Mouse (Mus musculus) activated CD4-positive, CD25-positive, alpha-beta regulatory T cell, adult 9 weeks (primary cell): Measurements from ENCODE around the gene Cyp11a1. TPM values are rescaled to one million over a fixed set of nuclear protein-coding genes. Genes with fewer than 3 reads are reported as not detected.

Source experiments
- polyA plus RNA-seq: library from polyadenylated mRNA; unstranded; fragments of 100-300 nt; shearing (Covaris generic); gene quantifications from one replicate; pipeline ENCODE4 v1.2.1, GENCODE M21; 2017

Gene Cyp11a1
- 0.11 TPM for polyA plus RNA-seq

DNA sequence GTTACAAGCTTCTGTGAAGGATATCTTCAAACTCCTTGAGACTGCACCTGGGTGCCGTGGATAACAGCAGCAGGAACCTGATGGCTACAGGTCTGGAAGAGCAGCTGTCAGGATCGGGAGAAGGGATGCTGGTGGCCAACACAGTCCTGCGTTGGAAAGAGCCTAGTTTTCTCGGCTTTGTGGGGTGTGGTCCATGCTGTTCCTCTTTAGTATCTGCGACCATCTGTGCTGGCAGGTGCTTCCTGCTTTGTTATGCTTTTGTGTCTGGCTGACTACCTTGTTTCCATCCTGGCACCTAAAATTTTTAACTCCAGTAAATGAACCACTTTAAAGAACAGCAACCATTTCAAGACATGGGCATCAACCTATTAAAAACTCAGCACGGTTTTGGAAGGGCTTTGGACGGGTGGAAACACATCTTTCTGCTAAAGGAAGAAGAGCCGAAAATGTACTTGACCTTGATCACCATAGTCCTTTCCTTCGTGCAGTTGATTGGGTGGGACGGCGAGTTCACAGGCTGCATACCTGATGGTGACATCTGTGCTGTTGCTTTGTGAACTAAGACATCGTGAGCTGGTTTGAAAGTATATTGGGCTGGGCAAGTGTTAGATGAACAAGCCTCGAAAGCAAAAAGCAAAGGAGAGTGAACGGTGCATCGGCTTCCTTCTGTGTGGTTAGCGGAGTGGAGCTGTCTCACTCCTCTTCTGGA lies at the start of gene Cyp11a1:
Cyp11a1 (plus strand) TSS at position 659 of the 709 bp plus-strand sequence.

DNA sequence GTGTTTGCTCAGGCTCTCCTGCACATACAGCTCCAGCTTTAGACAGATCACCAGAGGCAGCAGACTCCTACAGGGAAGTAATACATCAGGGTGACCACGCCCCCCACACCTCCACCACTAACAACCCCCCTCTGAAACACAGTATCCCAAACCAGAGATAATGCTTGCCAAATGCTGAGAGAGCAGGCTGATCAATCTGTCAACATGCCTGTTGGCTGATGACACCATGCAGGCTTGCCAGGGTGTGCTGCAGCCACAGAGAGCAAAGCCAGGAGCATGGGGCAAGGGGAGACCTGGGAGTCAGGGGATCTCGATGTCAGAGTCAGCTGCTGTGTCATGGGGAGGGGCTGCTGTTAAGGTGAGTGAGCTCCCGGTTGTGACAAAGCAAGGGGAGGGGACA lies 57.3 kb downstream of the Cyp11a1 start, which contains the start of gene Stra6:
Stra6 (plus strand) TSS at position 258 of the 400 bp plus-strand sequence.

Other genes starting within 250 kb of the Cyp11a1 start
- 150 TPM for gene Clk3, start 240.6 kb upstream of the Cyp11a1 start, polyA plus RNA-seq
- 56.0 TPM for gene Arid3b, start 169.6 kb upstream of the Cyp11a1 start, polyA plus RNA-seq
- 101 TPM for gene Ubl7, start 95.4 kb upstream of the Cyp11a1 start, polyA plus RNA-seq
- gene Sema7a, start 66.3 kb upstream of the Cyp11a1 start, polyA plus RNA-seq, result 0.33 TPM
- gene Stra6, start 57.4 kb downstream of the Cyp11a1 start, polyA plus RNA-seq, result 3.5 TPM
- gene Ccdc33, start 112.4 kb downstream of the Cyp11a1 start, polyA plus RNA-seq, result not detected
- gene Islr, start 197.9 kb downstream of the Cyp11a1 start, polyA plus RNA-seq, result 0.95 TPM
- not detected for gene Islr2, start 197.9 kb downstream of the Cyp11a1 start, polyA plus RNA-seq
- gene Pml, start 243.4 kb downstream of the Cyp11a1 start, polyA plus RNA-seq, result 83.6 TPM
- gene Stoml1, start 246.8 kb downstream of the Cyp11a1 start, polyA plus RNA-seq, result 27.5 TPM